Mouse (Mus musculus): ENCODE data around the gene Islr2.
A peak's percentile ranks its signal among the peaks of the same experiment; 100 is the strongest.

GRCm38 (mm10) chr9:58216402-58216801 lies 12.3 kb upstream of the Islr2 start:
- TF ChIP-seq MYOG (IDR thresholded peaks at IDR 0.05; ENCODE audit: control insufficient read depth, extremely low read depth, insufficient read length) (no peak), CTCF (IDR thresholded peaks at IDR 0.05; ENCODE audit: control insufficient read depth, insufficient read depth, insufficient read length) (peak; percentile 67), MAX (IDR thresholded peaks at IDR 0.05) (no peak)

Measured in C2C12 (cell line).